Mouse (Mus musculus) lung, embryonic 14.5 days (tissue): Measurements from ENCODE around the gene Gdpgp1. TPM values are rescaled to one million over a fixed set of nuclear protein-coding genes. Genes with fewer than 3 reads are reported as not detected.

Experiments used
- ATAC-seq: fragments of 200-750 bp; cut with Nextera tagmentation; 2 replicates; pipeline ENCODE4 v1.8.0; 2017; ENCODE audit warnings: mild to moderate bottlenecking, moderate TSS enrichment, moderate library complexity; ENCODE audit not compliant: insufficient read depth
- DNase-seq: peaks from one replicate; pipeline ENCODE4 v3.0.0-alpha.2; 2015
- H3K27ac ChIP-seq: fragments of 300-500 bp; sonication (generic); 2 replicates; pipeline ENCODE4 v1.5.1; 2014; ENCODE audit warnings: low read depth, mild to moderate bottlenecking, moderate library complexity
- H3K27me3 ChIP-seq: fragments of 300-500 bp; sonication (generic); 2 replicates; pipeline ENCODE4 v1.6.1; 2014; ENCODE audit warnings: low read length, control low read depth; ENCODE audit not compliant: insufficient read depth
- H3K36me3 ChIP-seq: fragments of 300-500 bp; sonication (generic); 2 replicates; pipeline ENCODE4 v1.6.1; 2014; ENCODE audit warnings: control low read depth; ENCODE audit not compliant: insufficient read depth
- H3K4me1 ChIP-seq: fragments of 300-500 bp; sonication (generic); 2 replicates; pipeline ENCODE4 v1.6.1; 2014; ENCODE audit warnings: antibody characterized with exemption, control low read depth; ENCODE audit not compliant: insufficient read depth
- H3K4me2 ChIP-seq: fragments of 300-500 bp; sonication (generic); 2 replicates; pipeline ENCODE4 v1.6.1; 2014; ENCODE audit warnings: mild to moderate bottlenecking
- H3K4me3 ChIP-seq: fragments of 300-500 bp; sonication (generic); 2 replicates; pipeline ENCODE4 v1.5.1; 2014; ENCODE audit warnings: low read depth, low read length
- H3K9ac ChIP-seq: fragments of 300-500 bp; sonication (generic); 2 replicates; pipeline ENCODE4 v1.6.1; 2014
- H3K9me3 ChIP-seq: fragments of 300-500 bp; sonication (generic); 2 replicates; pipeline ENCODE4 v1.6.1; 2016; ENCODE audit warnings: low read depth, low read length, control low read depth
- CTCF ChIP-seq: IDR thresholded peaks from 2 replicates; pipeline ENCODE4 v1.5.1; 2016; ENCODE audit warnings: antibody characterized with exemption, low read depth
- WGBS: fragments of 180-500 bp; shearing (Covaris S2); extraction: QIAGEN DNeasy Blood & Tissue Kit; methylation state at CpG from one replicate; pipeline ENCODE4 v1.1.7; 2014; 5-methylcytosine and 5-hydroxymethylcytosine counted together
- polyA plus RNA-seq: library from polyadenylated mRNA; unstranded; fragments of >200 nt; fragmentation: Nextera tagmentation; extraction: Ambion mirVana; gene quantifications from 2 replicates; pipeline ENCODE4 v1.2.1, GENCODE M21; 2014

Gdpgp1 gene
- polyA plus RNA-seq, 1 experiment from 2014 or later, result 4.0 TPM

GRCm38 (mm10) chr7:80221179-80221750 lies 11.4 kb upstream of the Gdpgp1 start:
- Histone ChIP-seq H3K9me3 (no peaks in the 10 kb centered on the region), H3K4me3 (no peak overlapping the region), H3K9ac (no peak overlapping the region), H3K36me3 (peaks cover 73% of the 10 kb centered on the region), H3K4me2 (no peak overlapping the region), H3K27ac (no peak overlapping the region), H3K4me1 (no peaks in the 10 kb centered on the region), H3K27me3 (no peaks in the 10 kb centered on the region)
- DNase-seq, result no peak
- ATAC-seq, result no peak
- 92% methylated on average over 4 of the region's 4 CpGs for WGBS
- no peak for TF ChIP-seq CTCF

DNA sequence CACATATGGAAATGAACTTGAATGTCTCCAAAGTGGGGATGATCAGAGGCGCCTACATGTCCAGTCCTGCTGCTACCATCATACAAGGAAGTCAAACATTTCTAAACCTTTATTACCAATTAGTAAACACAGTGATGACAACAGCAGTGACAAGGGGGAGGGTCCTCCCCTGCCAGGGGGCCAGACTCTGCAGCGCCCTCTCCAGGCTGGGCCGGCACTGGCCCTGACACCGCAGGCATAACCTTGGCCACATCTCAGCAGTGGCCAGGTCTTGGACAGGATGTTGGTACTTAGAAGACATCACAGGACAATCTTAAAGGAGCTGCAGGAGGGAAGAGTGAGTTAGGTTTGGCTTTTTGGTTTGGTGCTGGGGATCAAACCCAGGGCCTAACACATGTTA lies 5.6 kb upstream of the Gdpgp1 start:
- H3K27ac ChIP-seq, result no peak overlapping the region
- DNase-seq, result no peak
- ATAC-seq, result no peak
- no peak overlapping the region for H3K9ac ChIP-seq
- 0 out of 2 replicates have a peak, but pooled peaks cover 3% of the 10 kb centered on the region for H3K4me1 ChIP-seq
- H3K9me3 ChIP-seq, result no peaks in the 10 kb centered on the region
- H3K27me3 ChIP-seq, result no peaks in the 10 kb centered on the region
- TF ChIP-seq CTCF, result no peak
- no peak overlapping the region for H3K4me3 ChIP-seq
- 94% methylated on average over 4 of the region's 4 CpGs for WGBS
- no peak overlapping the region for H3K4me2 ChIP-seq
- H3K36me3 ChIP-seq, result peaks cover 43% of the 10 kb centered on the region

GRCm38 (mm10) chr7:80230196-80230595 lies 2.5 kb upstream of the Gdpgp1 start:
- no peak overlapping the region for H3K27ac ChIP-seq
- H3K9ac ChIP-seq, result no peak overlapping the region
- no peak overlapping the region for H3K4me3 ChIP-seq
- H3K36me3 ChIP-seq, result peaks cover 23% of the 10 kb centered on the region
- 0 out of 2 replicates have a peak, but pooled peaks cover 3% of the 10 kb centered on the region for H3K4me1 ChIP-seq
- no peak for TF ChIP-seq CTCF
- 68% methylated on average over 6 of the region's 6 CpGs for WGBS
- no peaks in the 10 kb centered on the region for H3K27me3 ChIP-seq
- DNase-seq (no peak), ATAC-seq (no peak)
- no peak overlapping the region for H3K4me2 ChIP-seq
- no peaks in the 10 kb centered on the region for H3K9me3 ChIP-seq

DNA sequence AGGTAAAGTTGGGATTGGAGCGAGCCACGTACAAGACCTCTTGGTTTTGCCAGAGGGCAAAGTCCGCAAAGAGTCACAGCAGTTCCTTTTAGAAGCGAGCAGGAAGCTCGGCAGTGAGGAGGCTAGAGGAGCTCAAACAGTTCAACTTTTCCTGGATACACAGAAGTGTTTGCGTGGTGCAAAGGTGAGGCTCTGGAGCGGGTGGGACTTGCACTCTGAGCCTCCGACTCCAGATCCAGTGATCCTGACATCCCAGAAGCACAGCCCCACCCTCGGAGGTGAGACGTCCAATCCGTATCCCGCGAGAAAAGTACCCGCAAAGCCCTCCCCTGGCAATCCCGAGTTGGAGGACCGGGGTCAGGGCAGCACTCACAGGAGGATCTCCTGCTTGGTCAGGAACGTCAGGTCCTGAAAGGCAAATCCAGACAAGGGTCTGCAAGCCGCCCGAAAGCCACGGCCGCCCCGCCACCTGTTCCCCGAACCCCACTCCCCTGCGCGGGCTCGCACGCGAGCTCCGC lies 635 bp upstream of the Gdpgp1 start:
- no peaks in the 10 kb centered on the region for H3K27me3 ChIP-seq
- peak; percentile 37 for DNase-seq
- ATAC-seq, result peak; percentile 47
- TF ChIP-seq CTCF, result no peak
- H3K4me3 ChIP-seq, result peak overlapping the region; percentile 66
- H3K9ac ChIP-seq, result peak overlapping the region; percentile 56
- 1% methylated on average over 29 of the region's 29 CpGs for WGBS
- H3K36me3 ChIP-seq, result peaks cover 13% of the 10 kb centered on the region
- H3K4me2 ChIP-seq, result peak overlapping the region; percentile 97
- 0 out of 2 replicates have a peak, but pooled peaks cover 3% of the 10 kb centered on the region for H3K4me1 ChIP-seq
- peak overlapping the region; percentile 67 for H3K27ac ChIP-seq
- H3K9me3 ChIP-seq, result no peaks in the 10 kb centered on the region

DNA sequence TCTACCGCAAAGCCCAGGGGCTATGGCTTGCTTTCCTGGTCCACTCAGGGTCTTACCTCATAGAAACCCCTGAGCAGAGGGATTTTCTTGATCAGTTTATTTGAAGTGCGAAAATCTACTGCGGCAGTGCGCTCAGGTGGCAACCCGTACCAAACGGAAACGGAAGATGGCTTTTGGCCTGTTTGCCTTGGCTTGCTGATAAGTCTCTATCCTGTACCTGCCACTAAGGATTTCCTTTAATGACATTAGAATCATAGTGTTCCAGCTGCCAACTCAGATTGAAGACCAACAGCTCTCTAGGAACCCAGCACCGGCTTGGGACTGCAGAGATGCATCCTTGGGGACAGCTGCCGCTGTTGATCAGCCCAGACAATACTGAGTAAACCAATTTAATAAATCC lies 1.1 kb downstream of the Gdpgp1 start:
- ATAC-seq, result no peak
- H3K4me3 ChIP-seq, result peak overlapping the region; percentile 66; the same call in 1 of the 2 replicates
- H3K4me2 ChIP-seq, result peak overlapping the region; percentile 97
- no peaks in the 10 kb centered on the region for H3K9me3 ChIP-seq
- H3K9ac ChIP-seq, result no peak overlapping the region
- WGBS, result 66% methylated on average over 9 of the region's 9 CpGs
- H3K27ac ChIP-seq, result no peak overlapping the region
- no peak for DNase-seq
- no peaks in the 10 kb centered on the region for H3K27me3 ChIP-seq
- 0 out of 2 replicates have a peak, but pooled peaks cover 3% of the 10 kb centered on the region for H3K4me1 ChIP-seq
- no peak for TF ChIP-seq CTCF
- H3K36me3 ChIP-seq, result peaks cover 6% of the 10 kb centered on the region; the same call in 1 of the 2 replicates

DNA sequence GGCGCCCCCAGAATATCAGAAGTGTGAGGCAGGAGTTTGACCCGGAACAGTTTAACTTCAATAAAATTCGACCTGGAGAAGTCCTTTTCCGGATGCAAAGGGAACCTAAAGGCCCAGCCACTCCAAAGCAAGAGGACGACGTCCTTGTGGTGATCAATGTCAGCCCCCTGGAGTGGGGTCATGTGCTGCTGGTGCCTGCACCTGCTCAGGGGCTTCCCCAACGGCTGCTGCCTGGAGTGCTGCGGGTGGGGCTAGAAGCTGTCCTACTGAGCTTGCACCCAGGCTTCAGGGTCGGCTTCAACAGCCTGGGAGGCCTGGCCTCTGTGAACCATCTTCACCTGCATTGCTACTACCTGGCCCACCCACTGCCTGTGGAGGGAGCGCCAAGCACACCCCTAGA lies 5.9 kb downstream of the Gdpgp1 start:
- Histone ChIP-seq H3K27me3 (no peaks in the 10 kb centered on the region), H3K27ac (no peak overlapping the region), H3K36me3 (peaks cover 20% of the 10 kb centered on the region), H3K4me2 (no peak overlapping the region), H3K9ac (no peak overlapping the region), H3K9me3 (no peaks in the 10 kb centered on the region), H3K4me1 (no peaks in the 10 kb centered on the region), H3K4me3 (no peak overlapping the region)
- WGBS, result 87% methylated on average over 10 of the region's 10 CpGs
- ATAC-seq (no peak), DNase-seq (no peak)
- no peak for TF ChIP-seq CTCF

DNA sequence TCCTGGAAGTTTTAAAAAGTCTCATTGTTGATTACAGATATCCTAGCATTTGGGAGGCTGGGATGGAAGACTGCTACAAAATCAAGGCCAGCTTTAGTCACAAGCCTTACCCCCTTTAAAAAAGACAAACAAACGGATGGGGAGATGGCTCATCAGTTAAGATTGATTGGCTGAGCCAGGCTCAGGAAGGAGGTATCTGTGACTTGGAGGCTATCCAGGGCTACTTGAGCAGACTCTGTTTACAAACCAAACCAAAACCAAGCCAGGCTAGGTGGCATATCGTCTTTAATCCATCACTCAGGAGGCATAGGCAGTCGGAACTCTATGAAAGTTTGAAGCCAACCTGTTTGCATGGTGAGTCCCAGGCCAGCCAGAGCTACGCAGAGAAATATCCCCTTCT lies 9.0 kb downstream of the Gdpgp1 start:
- H3K4me2 ChIP-seq, result no peak overlapping the region
- no peak overlapping the region for H3K9ac ChIP-seq
- no peaks in the 10 kb centered on the region for H3K4me1 ChIP-seq
- H3K4me3 ChIP-seq, result no peak overlapping the region
- H3K9me3 ChIP-seq, result no peaks in the 10 kb centered on the region
- no peaks in the 10 kb centered on the region for H3K27me3 ChIP-seq
- peaks cover 20% of the 10 kb centered on the region for H3K36me3 ChIP-seq
- H3K27ac ChIP-seq, result peak overlapping the region; percentile 67; the same call in 1 of the 2 replicates
- ATAC-seq (no peak), DNase-seq (no peak)
- 52% methylated on average over 4 of the region's 4 CpGs for WGBS
- no peak for TF ChIP-seq CTCF
